In genomic region chr4:70160525-70161224, GRCm38 (mm10) we compare ENCODE assay signal across 24 mouse cellular contexts.
DNase-seq lines count a peak whose midpoint lies in the region; ATAC-seq and TF ChIP-seq lines count a peak whose summit lies in the region.
"Had no signal": no experiment of that assay in that cellular context is flagged by ENCODE, and none has a peak within 500 bp of the region (broad histone marks: within the 10 kb centered on the region; RNA-seq: fewer than 3 reads in every experiment).

No protein-coding gene starts in this region.

- H3K9me3 ChIP-seq in liver, embryonic 11.5 days (ENCODE audit: control insufficient read depth, low read length) = no peaks in the 10 kb centered on the region
- H3K9me3 ChIP-seq in liver, embryonic 13.5 days (replicated peaks) = no peaks in the 10 kb centered on the region
- H3K9me3 ChIP-seq in liver, embryonic 15.5 days (replicated peaks) = no peaks in the 10 kb centered on the region
- H3K9me3 ChIP-seq: embryonic facial prominence, embryonic 10.5 days; embryonic facial prominence, embryonic 12.5 days; forebrain, embryonic 13.5 days; forebrain, embryonic 15.5 days; G1E had no signal

- no peaks in the 10 kb centered on the region for H3K36me3 ChIP-seq in liver, embryonic 11.5 days (ENCODE audit: control insufficient read depth, insufficient read depth, low read length)
- no peaks in the 10 kb centered on the region for H3K36me3 ChIP-seq in liver, embryonic 13.5 days
- no peaks in the 10 kb centered on the region for H3K36me3 ChIP-seq in liver, embryonic 15.5 days (replicated peaks)
- no peaks in the 10 kb centered on the region for H3K36me3 ChIP-seq in heart, adult 2 months (ENCODE audit: control insufficient read depth, insufficient read depth, low read length)
- H3K36me3 ChIP-seq: embryonic facial prominence, embryonic 10.5 days; embryonic facial prominence, embryonic 12.5 days; forebrain, embryonic 15.5 days; G1E had no signal

- no peaks in the 10 kb centered on the region for H3K4me1 ChIP-seq in liver, embryonic 11.5 days (replicated peaks; ENCODE audit: control insufficient read depth, insufficient read depth, low read length)
- peaks cover 29% of the 10 kb centered on the region for H3K4me1 ChIP-seq in liver, embryonic 13.5 days (replicated peaks)
- H3K4me1 ChIP-seq in liver, embryonic 15.5 days (replicated peaks) = peaks cover 8% of the 10 kb centered on the region
- H3K4me1 ChIP-seq in heart, adult 2 months (ENCODE audit: control insufficient read depth, insufficient read depth, low read length) = no peaks in the 10 kb centered on the region
- H3K4me1 ChIP-seq: embryonic facial prominence, embryonic 10.5 days; embryonic facial prominence, embryonic 12.5 days; forebrain, embryonic 13.5 days; forebrain, embryonic 15.5 days had no signal

- intact Hi-C loops in heart, adult 2 months (cut with DNase I) = no loop called here
- intact Hi-C loops in heart, postnatal 10 days (cut with DNase I) = no loop called here

- peak; percentile 78 for ATAC-seq in liver, embryonic 11.5 days (replicated peaks; ENCODE audit: low FRiP score)
- ATAC-seq in liver, embryonic 13.5 days (ENCODE audit: low read depth) = peak; percentile 76
- peak; percentile 71 for ATAC-seq in liver, embryonic 15.5 days (ENCODE audit: insufficient read depth)
- ATAC-seq: activated CD4-positive, CD25-positive, alpha-beta regulatory T cell, adult 4 months; CD4-positive, CD25-positive, alpha-beta regulatory T cell, adult 4 months; forebrain, embryonic 13.5 days; forebrain, embryonic 15.5 days; Patski had no signal

- no peaks in the 10 kb centered on the region for H3K27me3 ChIP-seq in liver, embryonic 11.5 days (replicated peaks; ENCODE audit: control insufficient read depth, insufficient read depth, low read length)
- H3K27me3 ChIP-seq in liver, embryonic 13.5 days = no peaks in the 10 kb centered on the region
- no peaks in the 10 kb centered on the region for H3K27me3 ChIP-seq in liver, embryonic 15.5 days
- no peaks in the 10 kb centered on the region for H3K27me3 ChIP-seq in heart, adult 2 months (ENCODE audit: control insufficient read depth, insufficient read depth, low read length)
- H3K27me3 ChIP-seq: CH12.LX; embryonic facial prominence, embryonic 12.5 days; forebrain, embryonic 13.5 days; forebrain, embryonic 15.5 days; Patski had no signal

- no peak overlapping the region for H3K4me2 ChIP-seq in liver, embryonic 11.5 days
- H3K4me2 ChIP-seq in liver, embryonic 13.5 days = no peak overlapping the region
- H3K4me2 ChIP-seq in liver, embryonic 15.5 days = no peak overlapping the region
- H3K4me2 ChIP-seq: embryonic facial prominence, embryonic 12.5 days; forebrain, embryonic 13.5 days; forebrain, embryonic 15.5 days had no signal

- no peak for DNase-seq in liver, embryonic 11.5 days (ENCODE audit: low spot score)
- no peak for DNase-seq in liver
- no peak for DNase-seq in liver, embryonic 13.5 days
- DNase-seq in heart, adult 2 months = no peak
- no peak for DNase-seq in heart, postnatal 10 days
- DNase-seq: adrenal gland, adult 8-10 months; adrenal gland, postnatal 14 days; adrenal gland, postnatal 36 days; B cell, adult 2 months; cerebellum, adult 11-12 months; cerebellum, adult 2 months; cerebellum, adult 9-10 months; cerebellum, postnatal 10 days; cerebellum, postnatal 25 days had no signal

- no peak for TF ChIP-seq CTCF in heart, adult 2 months (IDR thresholded peaks at IDR 0.05)

- WGBS in liver, embryonic 11.5 days = 47% methylated on average over 1 of the region's 1 CpGs
- WGBS in liver, embryonic 13.5 days (ENCODE audit: insufficient replicate concordance) = 59% methylated on average over 1 of the region's 1 CpGs
- 26% methylated on average over 1 of the region's 1 CpGs for WGBS in liver, embryonic 15.5 days (ENCODE audit: insufficient replicate concordance)
- 50% methylated on average over 1 of the region's 1 CpGs for WGBS in heart, adult 2 months

- no peak overlapping the region for H3K9ac ChIP-seq in liver, embryonic 11.5 days (ENCODE audit: low read depth, low read length)
- H3K9ac ChIP-seq in liver, embryonic 13.5 days = no peak overlapping the region
- H3K9ac ChIP-seq in liver, embryonic 15.5 days = no peak overlapping the region
- no peak overlapping the region for H3K9ac ChIP-seq in heart, adult 2 months (ENCODE audit: low read depth, low read length)
- H3K9ac ChIP-seq: embryonic facial prominence, embryonic 12.5 days; forebrain, embryonic 13.5 days; forebrain, embryonic 15.5 days had no signal

- no peak overlapping the region for H3K4me3 ChIP-seq in liver, embryonic 11.5 days (ENCODE audit: low read depth, low read length)
- H3K4me3 ChIP-seq in liver, embryonic 13.5 days (replicated peaks) = no peak overlapping the region
- H3K4me3 ChIP-seq in liver, embryonic 15.5 days (replicated peaks) = no peak overlapping the region
- no peak overlapping the region for H3K4me3 ChIP-seq in heart, adult 2 months
- H3K4me3 ChIP-seq: embryonic facial prominence, embryonic 10.5 days; embryonic facial prominence, embryonic 12.5 days; forebrain, embryonic 13.5 days; forebrain, embryonic 15.5 days had no signal

- no peak for TF ChIP-seq EP300 in heart, adult 2 months (IDR thresholded peaks at IDR 0.05; ENCODE audit: insufficient read depth, low read depth, low read length)

- no peaks in the 10 kb centered on the region for H3K79me2 ChIP-seq in heart, adult 2 months (replicated peaks; ENCODE audit: control insufficient read depth, insufficient read depth, low read length)

- no peak overlapping the region for H3K27ac ChIP-seq in liver, embryonic 11.5 days (ENCODE audit: low read depth, low read length)
- peak overlapping the region; percentile 60 for H3K27ac ChIP-seq in liver, embryonic 13.5 days
- no peak overlapping the region; the same call in 1 of the 2 replicates for H3K27ac ChIP-seq in liver, embryonic 15.5 days (replicated peaks)
- no peak overlapping the region for H3K27ac ChIP-seq in heart, adult 2 months
- H3K27ac ChIP-seq: embryonic facial prominence, embryonic 10.5 days; embryonic facial prominence, embryonic 12.5 days; forebrain, embryonic 13.5 days; forebrain, embryonic 15.5 days had no signal

- no peak for TF ChIP-seq POLR2A in heart, adult 2 months (IDR thresholded peaks at IDR 0.05; ENCODE audit: insufficient read depth, low read depth, low read length)
